Mouse (Mus musculus): ENCODE data around the gene Prrc2b. TPM values are rescaled to one million over a fixed set of nuclear protein-coding genes. Genes with fewer than 3 reads are reported as not detected.

The Prrc2b gene
- total RNA-seq, 2 experiments from 2014 or later = 76.4 to 86.9 TPM

DNA sequence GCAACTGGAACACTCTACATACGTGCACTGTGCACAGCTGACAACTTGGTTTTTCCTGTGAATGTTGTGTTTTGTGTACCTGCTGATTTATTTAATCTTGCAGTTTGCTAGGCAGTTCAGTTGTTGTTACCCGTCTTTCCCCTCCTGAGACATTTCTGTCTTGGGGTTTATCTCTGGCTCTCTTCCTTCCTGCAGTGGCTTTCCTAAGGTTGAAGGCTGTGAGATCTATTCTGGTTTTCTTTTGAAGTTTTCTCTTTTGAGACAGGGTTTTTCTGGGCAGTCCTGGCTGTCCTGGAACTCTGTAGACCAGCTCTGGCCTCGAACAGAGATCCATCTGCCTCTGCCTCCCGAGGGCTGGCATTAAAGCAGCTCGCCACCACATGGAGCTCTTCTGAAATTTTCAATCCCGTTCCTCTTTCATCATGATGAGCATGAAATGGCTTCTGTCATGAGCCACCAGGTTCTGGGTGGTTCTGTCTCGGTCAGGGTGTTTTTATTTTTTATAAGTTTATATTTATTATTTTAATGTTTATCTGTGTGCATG lies 4.2 kb downstream of the Prrc2b start:
- intact Hi-C loops (cut with DNase I) = loop anchor here (5.0 kb wide), 2 partner anchors 82 to 132 kb away; partner anchors contain the start of genes Golga2, Pomt1 and Swi5

DNA sequence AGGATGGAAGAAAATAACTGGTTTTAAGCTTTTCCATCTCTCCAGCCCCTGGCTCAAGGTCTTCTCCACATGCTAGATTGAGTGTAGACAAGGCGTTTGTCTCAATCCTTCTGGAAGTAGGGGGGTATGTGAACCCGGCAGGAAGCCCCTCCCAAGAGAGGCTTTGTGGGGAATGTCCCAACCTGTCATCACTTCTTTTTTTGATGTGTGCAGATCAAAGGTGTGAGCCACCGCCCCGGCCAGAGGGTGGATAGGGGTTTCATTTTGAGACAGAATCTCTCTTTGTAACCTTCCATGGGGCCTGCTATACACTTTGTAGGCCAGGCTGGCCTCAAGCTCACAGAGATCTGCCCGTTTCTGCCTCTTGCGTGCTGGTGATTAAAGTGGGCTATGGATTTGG lies 4.7 kb downstream of the Prrc2b start:
- Histone ChIP-seq H3K27ac (peak overlapping the region; percentile 95), H3K4me3 (peak overlapping the region; percentile 94)
- intact Hi-C loops (cut with DNase I) = no loop called here
- no peak for DNase-seq
- TF ChIP-seq CTCF (IDR thresholded peaks at IDR 0.05) = no peak

More for the DNA sequence above, 4.2 kb downstream of the Prrc2b start:
- TF ChIP-seq CTCF (IDR thresholded peaks at IDR 0.05) = 0 out of 2 replicates have a peak, but pooled peaks have one; percentile 3
- DNase-seq = no peak
- Histone ChIP-seq H3K27ac (peak overlapping the region; percentile 95), H3K4me3 (peak overlapping the region; percentile 94)

DNA sequence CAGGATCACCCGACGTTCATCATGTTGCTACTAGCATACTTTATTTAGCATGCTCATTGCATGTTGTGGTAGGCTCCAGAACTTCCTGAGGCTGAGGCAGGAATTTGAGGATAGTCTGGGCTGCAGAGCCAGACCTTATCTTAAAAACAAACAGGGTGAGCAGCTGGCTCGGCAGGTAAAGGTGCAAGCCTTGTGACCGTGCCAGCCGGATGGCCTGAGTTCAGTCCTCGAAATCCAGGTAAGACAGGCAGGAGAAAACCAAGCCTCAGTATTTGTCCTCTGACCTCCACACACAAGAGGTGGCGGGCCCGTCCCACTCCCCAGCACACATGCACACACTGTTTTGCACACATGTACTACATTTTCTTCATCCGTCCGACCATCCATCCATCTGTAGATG lies 5.8 kb downstream of the Prrc2b start:
- Histone ChIP-seq H3K4me3 (no peak overlapping the region), H3K27ac (peak overlapping the region; percentile 95)
- no peak for TF ChIP-seq CTCF (IDR thresholded peaks at IDR 0.05)
- no peak for DNase-seq
- intact Hi-C loops (cut with DNase I) = no loop called here

DNA sequence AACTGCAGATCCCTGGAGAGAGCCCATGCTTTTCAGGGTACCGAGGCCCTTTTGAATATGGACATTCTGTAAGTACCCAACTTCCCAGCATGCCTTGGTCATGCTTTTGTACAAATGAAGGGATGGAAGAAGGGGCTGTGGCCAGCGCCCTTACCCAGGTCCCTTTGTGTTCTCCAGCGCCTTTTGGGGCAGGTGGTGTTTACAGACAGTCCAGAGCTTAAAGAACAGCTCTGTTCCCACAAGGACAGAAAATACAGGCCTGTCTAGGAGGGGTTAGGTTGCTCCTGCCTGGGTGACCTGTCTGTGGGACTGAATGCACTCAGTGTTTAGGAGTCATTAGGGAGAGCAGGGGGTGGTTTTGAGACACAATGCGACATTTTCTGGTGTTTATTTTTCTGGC lies 6.4 kb downstream of the Prrc2b start:
- intact Hi-C loops (cut with DNase I) = no loop called here
- TF ChIP-seq CTCF (IDR thresholded peaks at IDR 0.05) = no peak
- no peak for DNase-seq
- Histone ChIP-seq H3K27ac (peak overlapping the region; percentile 95), H3K4me3 (no peak overlapping the region)

DNA sequence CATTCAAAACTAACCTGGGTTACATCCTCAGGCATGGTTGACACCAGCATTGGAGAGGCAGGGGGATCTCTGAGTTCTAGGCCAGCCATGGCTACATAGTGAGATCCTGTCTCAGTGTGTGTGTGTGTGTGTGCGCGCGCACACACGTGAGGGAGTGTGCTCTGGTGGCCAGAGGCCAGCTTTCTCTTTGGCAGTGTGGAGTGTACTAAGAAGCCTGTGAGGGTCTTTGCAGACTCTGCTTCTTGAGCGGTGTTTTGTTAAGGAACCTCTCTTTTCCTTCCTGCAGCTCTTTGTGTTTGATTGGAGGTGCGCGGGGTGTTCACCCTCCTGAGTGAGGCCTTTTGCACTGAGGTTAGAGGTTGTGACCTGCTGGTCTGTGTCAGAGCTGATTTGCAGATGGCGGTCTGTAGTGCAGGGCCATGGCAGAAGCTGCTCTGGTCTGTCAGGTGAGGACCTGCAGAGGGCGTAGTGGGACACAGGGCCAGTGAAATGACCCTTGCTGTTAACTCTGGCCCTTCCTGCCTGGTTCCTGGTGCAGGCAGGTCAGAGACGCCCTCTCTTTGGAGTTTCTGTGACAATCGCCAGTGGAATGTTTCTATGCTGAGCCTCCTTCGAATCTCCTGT lies 7.8 kb downstream of the Prrc2b start:
- DNase-seq = no peak
- intact Hi-C loops (cut with DNase I) = no loop called here
- peak; percentile 31; the same call in 1 of the 2 replicates for TF ChIP-seq CTCF (IDR thresholded peaks at IDR 0.05)
- Histone ChIP-seq H3K4me3 (no peak overlapping the region), H3K27ac (peak overlapping the region; percentile 95)

DNA sequence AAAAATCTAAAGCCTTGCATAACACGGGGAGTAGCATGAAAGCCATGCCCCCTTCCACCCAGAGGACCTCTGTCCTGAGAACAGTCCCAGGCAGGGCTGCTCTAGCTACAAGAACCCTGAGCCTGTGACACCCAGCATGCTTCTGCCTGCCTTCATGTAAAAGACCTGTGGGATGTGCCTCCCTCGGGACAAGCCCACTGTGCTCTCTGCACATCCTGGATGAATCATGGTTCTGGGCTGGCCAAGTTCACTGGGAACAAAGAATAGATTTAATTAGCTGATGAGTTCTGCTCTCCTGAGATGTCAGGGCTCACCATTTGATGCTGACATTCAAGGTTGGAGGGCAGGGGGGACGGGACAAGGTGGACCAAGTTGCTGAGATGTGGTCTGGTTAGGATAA lies 9.6 kb downstream of the Prrc2b start:
- intact Hi-C loops (cut with DNase I) = no loop called here
- peak overlapping the region; percentile 95 for H3K27ac ChIP-seq
- no peak for TF ChIP-seq CTCF (IDR thresholded peaks at IDR 0.05)

DNA sequence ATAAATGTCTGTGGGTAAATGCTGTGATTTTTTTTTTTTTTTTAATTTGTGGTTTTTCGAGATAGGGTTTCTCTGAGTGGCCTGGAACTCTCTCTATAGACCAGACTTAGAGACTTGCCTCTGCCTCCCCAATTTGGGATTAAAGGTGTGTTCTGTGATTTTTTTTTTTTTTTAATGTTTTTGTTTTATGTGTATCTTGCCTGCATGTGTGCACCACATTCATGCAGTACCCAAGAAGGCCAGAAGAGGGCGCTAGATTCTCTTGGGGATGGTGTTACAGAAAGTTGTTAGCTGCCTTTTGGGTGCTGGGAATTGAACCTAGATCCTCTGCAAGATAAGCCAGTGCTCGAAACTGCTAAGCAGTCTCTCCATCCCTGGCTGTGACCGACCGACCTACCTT lies 10.1 kb downstream of the Prrc2b start:
- intact Hi-C loops (cut with DNase I) = no loop called here
- Histone ChIP-seq H3K4me3 (no peak overlapping the region), H3K27ac (peak overlapping the region; percentile 95)
- DNase-seq = no peak
- peak; percentile 72 for TF ChIP-seq CTCF (IDR thresholded peaks at IDR 0.05)

More for the DNA sequence above, 9.6 kb downstream of the Prrc2b start:
- peak overlapping the region; percentile 50 for H3K4me3 ChIP-seq
- DNase-seq = no peak

DNA sequence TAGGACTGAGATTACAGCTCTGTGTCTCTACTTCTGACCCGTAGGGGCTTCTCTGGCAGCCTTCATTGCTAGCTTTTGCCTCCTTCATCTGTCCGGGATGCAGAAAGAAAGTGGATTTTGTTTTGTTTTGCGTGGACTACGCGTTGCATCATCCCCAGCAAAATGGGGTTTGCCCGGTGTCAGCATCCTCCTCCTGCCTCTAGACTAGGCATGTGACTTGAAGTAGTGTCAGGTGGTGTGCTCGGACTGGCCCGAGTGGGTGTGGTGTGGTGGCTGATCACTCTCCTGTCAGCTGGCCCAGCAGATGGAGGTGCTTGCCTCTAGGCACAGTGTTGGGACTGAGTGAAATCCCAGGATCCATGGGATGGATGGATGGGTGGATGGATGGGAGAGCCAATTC lies 11.2 kb downstream of the Prrc2b start:
- Histone ChIP-seq H3K27ac (peak overlapping the region; percentile 25; the same call in 1 of the 2 replicates), H3K4me3 (no peak overlapping the region)
- no peak for TF ChIP-seq CTCF (IDR thresholded peaks at IDR 0.05)
- intact Hi-C loops (cut with DNase I) = no loop called here
- DNase-seq = no peak

DNA sequence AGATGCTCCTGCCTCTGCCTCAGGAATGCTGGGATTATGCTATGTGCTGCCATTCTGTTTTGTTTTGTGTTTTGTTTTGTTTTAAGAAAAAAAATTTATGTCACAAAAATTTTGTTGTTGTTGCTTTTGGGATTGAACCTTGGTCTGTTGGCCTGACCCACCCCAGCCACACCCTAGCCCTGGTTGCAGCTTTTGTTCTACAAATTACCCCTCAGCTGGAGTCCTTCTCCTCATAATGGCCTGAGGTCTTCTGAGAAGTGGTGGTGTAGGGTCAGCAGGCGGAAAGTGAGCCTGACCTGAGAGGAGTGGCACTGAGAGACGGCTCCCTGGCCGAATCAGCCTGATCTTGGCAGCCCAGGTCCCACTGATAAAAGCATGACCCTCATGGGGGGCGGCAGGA lies 11.8 kb downstream of the Prrc2b start:
- Histone ChIP-seq H3K27ac (peak overlapping the region; percentile 31; the same call in 1 of the 2 replicates), H3K4me3 (no peak overlapping the region)
- no peak for DNase-seq
- intact Hi-C loops (cut with DNase I) = no loop called here
- no peak for TF ChIP-seq CTCF (IDR thresholded peaks at IDR 0.05)

DNA sequence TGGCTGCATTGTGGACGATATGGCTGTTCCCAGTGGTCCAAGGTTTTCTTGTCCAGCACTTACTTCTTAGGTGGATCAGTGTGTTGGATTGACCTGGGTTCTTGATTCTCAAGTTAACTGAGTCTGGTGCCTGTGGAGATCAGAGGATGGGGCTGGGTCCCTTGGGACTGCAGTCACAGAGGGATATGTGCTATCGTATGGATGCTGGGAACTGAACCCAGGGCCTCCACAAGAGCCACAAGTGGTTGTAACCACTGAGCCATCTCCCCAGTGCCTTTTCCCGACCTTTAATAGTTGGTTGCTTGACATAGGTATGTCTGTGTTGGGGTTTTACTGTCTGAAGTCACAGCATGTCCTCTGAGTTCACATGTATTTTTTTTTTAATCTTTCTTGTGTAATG lies 12.2 kb downstream of the Prrc2b start:
- no peak for TF ChIP-seq CTCF (IDR thresholded peaks at IDR 0.05)

DNA sequence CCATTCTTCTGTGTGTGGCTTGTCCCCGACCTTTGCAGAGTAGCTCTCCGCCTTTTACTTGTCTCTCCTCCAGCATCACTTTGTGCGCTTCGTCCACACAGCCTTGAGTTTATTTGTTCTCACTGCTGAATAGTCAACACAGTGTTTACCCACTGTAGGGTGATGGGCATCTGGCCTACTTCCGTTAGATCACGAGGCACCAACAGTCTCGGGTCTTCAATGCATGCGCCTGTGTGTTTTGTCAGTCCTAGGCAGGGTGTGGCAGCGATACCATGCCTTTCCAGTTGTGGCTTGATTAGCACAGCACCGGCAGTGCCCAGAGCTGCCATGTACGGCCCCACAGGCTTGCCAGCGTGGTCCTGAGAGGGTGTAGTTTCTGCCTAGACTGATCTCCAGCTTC lies 13.6 kb downstream of the Prrc2b start:
- no peak for TF ChIP-seq CTCF (IDR thresholded peaks at IDR 0.05)
- Histone ChIP-seq H3K27ac (peak overlapping the region; percentile 38), H3K4me3 (no peak overlapping the region)
- no peak for DNase-seq
- intact Hi-C loops (cut with DNase I) = no loop called here

More for the DNA sequence above, 12.2 kb downstream of the Prrc2b start:
- DNase-seq = no peak
- intact Hi-C loops (cut with DNase I) = no loop called here
- Histone ChIP-seq H3K27ac (peak overlapping the region; percentile 31; the same call in 1 of the 2 replicates), H3K4me3 (no peak overlapping the region)

DNA sequence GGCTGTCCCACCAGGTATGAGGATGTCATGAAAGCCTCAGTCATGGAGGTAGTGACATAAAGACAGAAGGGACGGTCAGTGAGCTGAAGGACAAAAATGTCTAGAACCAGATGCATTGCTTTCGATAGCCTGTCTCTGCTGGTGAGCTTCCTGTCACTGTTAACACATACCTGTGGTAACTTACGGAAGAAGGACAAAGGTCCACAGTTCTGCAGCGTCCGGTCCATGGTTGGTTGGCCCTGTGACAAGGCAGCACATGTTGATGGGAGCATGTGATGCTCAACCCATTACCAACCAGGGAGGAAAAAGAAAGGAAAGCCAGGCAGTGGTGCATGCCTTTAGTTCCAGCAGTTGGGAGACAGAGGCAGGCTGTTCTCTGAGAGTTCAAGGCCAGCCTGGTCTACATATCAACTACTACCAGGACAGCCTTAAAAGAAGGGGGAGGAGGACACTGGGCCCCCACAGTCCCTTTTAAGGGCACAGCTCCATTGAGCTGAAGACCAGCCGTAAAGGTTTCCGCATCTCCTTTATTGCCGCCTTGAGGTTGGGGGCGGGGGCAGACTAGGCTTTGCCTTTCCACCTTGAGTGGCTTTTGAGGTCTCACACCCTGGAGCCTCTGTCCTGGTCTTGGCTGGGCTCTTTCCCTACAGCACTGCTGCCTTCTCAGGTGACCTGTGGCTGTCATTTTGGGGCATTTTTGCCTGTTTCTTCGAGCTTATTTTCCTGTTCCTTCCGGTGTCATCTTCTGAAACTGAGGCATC lies 14.3 kb downstream of the Prrc2b start:
- intact Hi-C loops (cut with DNase I) = no loop called here
- Histone ChIP-seq H3K4me3 (no peak overlapping the region), H3K27ac (peak overlapping the region; percentile 38)
- no peak for DNase-seq
- no peak for TF ChIP-seq CTCF (IDR thresholded peaks at IDR 0.05)

DNA sequence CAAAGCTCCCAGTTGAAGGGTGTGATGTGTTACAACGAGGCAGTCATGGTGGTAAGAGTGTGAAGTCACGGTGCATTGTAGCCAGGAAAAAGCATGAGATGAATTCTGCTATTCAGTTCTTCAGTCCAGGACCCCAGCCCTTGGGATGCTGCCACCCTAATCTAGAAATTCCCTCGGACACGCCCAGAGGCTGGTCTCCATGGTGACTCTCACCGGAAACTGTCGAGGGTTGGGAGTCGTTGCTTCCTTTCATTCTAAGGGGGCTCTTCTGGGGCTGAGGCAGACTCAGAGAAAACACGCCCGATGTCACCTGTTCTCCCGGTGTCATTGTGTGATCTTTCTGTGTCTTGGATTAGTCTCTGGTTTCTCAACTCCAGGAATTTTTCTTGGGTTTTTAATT lies 15.7 kb downstream of the Prrc2b start:
- intact Hi-C loops (cut with DNase I) = no loop called here
- DNase-seq = no peak
- Histone ChIP-seq H3K27ac (peak overlapping the region; percentile 89), H3K4me3 (no peak overlapping the region)
- no peak for TF ChIP-seq CTCF (IDR thresholded peaks at IDR 0.05)
